Mouse (Mus musculus) CH12.LX (cell line): ENCODE data around the gene Trabd2b. TPM values are rescaled to one million over a fixed set of nuclear protein-coding genes. Genes with fewer than 3 reads are reported as not detected.

Experiments used
- DNase-seq: peaks from one replicate; pipeline ENCODE4 v3.0.0-alpha.2; 2013; ENCODE audit errors: extremely low read depth
- H3K27ac ChIP-seq: 2 replicates; pipeline ENCODE4 v1.5.1; 2012; ENCODE audit warnings: low read depth, mild to moderate bottlenecking, control low read depth, moderate library complexity; ENCODE audit not compliant: insufficient read depth
- H3K27me3 ChIP-seq: replicated peaks from 2 replicates; pipeline ENCODE3; 2012; ENCODE audit warnings: inconsistent platforms
- H3K36me3 ChIP-seq, 2 experiments: replicated peaks in 1 of 2; 2 replicates each; pipeline versions ENCODE3 to v1.6.1; 2012; ENCODE audit warnings: inconsistent platforms in 1 of 2, low read length in 1 of 2, mild to moderate bottlenecking in 1 of 2, mixed read lengths in 1 of 2, moderate library complexity in 1 of 2; ENCODE audit not compliant: control insufficient read depth in 1 of 2, insufficient read depth in 1 of 2
- H3K4me1 ChIP-seq, 2 experiments: 2 replicates each; pipeline ENCODE4 v1.6.1; 2012; ENCODE audit warnings: inconsistent platforms in 1 of 2, moderate library complexity in 1 of 2; ENCODE audit not compliant: insufficient read depth in 2 of 2, control insufficient read depth in 1 of 2
- H3K4me2 ChIP-seq: 2 replicates; pipeline ENCODE4 v1.6.1; 2012; ENCODE audit warnings: low read depth, mild to moderate bottlenecking, control low read depth; ENCODE audit not compliant: poor library complexity, insufficient read depth, severe bottlenecking
- H3K4me3 ChIP-seq, 3 experiments: fragments of 150-350 bp in 1 of 3; sonication (generic) in 1 of 3; replicated peaks in 1 of 3; 2 replicates each; pipeline versions ENCODE3 to v1.5.1; 2011 to 2012; ENCODE audit warnings: low read depth in 2 of 3, low read length in 2 of 3, mild to moderate bottlenecking in 2 of 3, moderate library complexity in 2 of 3, control low read depth in 1 of 3, improper control_type of control experiment in 1 of 3, inconsistent platforms in 1 of 3, mixed read lengths in 1 of 3; ENCODE audit not compliant: poor library complexity in 1 of 3
- H3K79me2 ChIP-seq: replicated peaks from 2 replicates; pipeline ENCODE4 v1.6.1; 2012; ENCODE audit warnings: mild to moderate bottlenecking, moderate library complexity; ENCODE audit not compliant: control insufficient read depth, poor library complexity, insufficient read depth, severe bottlenecking; ENCODE audit errors: extremely low read depth
- H3K9ac ChIP-seq: 2 replicates; pipeline ENCODE4 v1.6.1; 2012; ENCODE audit warnings: low read depth, mild to moderate bottlenecking, control low read depth, moderate library complexity; ENCODE audit not compliant: insufficient read depth
- H3K9me3 ChIP-seq: replicated peaks from 2 replicates; pipeline ENCODE3; 2012; ENCODE audit warnings: low read length, inconsistent platforms, mixed read lengths
- BHLHE40 ChIP-seq: IDR thresholded peaks from 2 replicates; pipeline ENCODE4 v1.6.1; 2011; ENCODE audit warnings: mild to moderate bottlenecking, low read depth, low read length, improper control_type of control experiment
- CHD1 ChIP-seq: IDR thresholded peaks from 2 replicates; pipeline ENCODE4 v1.6.1; 2012; ENCODE audit warnings: low read depth, low read length, improper control_type of control experiment, inconsistent platforms
- ETS1 ChIP-seq: conservative IDR thresholded peaks from 2 replicates; pipeline ENCODE4 v1.6.1; 2012; ENCODE audit warnings: low read depth, mild to moderate bottlenecking, inconsistent platforms, low read length, improper control_type of control experiment, moderate library complexity
- GABPA ChIP-seq: IDR thresholded peaks from 2 replicates; pipeline ENCODE4 v1.6.1; 2012; ENCODE audit warnings: low read depth, low read length, improper control_type of control experiment, inconsistent platforms; ENCODE audit not compliant: insufficient replicate concordance
- IRF4 ChIP-seq: IDR thresholded peaks from 2 replicates; pipeline ENCODE4 v1.6.1; 2014; ENCODE audit warnings: low read depth, mild to moderate bottlenecking, inconsistent platforms, low read length, improper control_type of control experiment
- KAT2A ChIP-seq: IDR thresholded peaks from 2 replicates; pipeline ENCODE4 v1.6.1; 2012; ENCODE audit warnings: low read length, improper control_type of control experiment, inconsistent platforms; ENCODE audit not compliant: insufficient replicate concordance
- MAX ChIP-seq: IDR thresholded peaks from 2 replicates; pipeline ENCODE4 v1.6.1; 2011; ENCODE audit warnings: low read length, improper control_type of control experiment
- MEF2A ChIP-seq: IDR thresholded peaks from 2 replicates; pipeline ENCODE4 v1.6.1; 2014; ENCODE audit warnings: low read depth, mild to moderate bottlenecking, inconsistent platforms, low read length, improper control_type of control experiment, borderline replicate concordance
- MXI1 ChIP-seq: IDR thresholded peaks from 2 replicates; pipeline ENCODE4 v1.6.1; 2011; ENCODE audit warnings: mild to moderate bottlenecking, low read depth, low read length, improper control_type of control experiment
- MYC ChIP-seq: IDR thresholded peaks from 2 replicates; pipeline ENCODE4 v1.6.1; 2011; ENCODE audit warnings: low read depth, mild to moderate bottlenecking, improper control_type of control experiment, low read length
- NELFE ChIP-seq: IDR thresholded peaks from 2 replicates; pipeline ENCODE4 v1.6.1; 2011; ENCODE audit warnings: low read depth, low read length, improper control_type of control experiment
- PAX5 ChIP-seq: IDR thresholded peaks from 2 replicates; pipeline ENCODE4 v1.6.1; 2012; ENCODE audit warnings: low read length, inconsistent platforms, mixed read lengths
- POLR2A ChIP-seq: IDR thresholded peaks from 2 replicates; pipeline ENCODE4 v1.6.1; 2011; ENCODE audit warnings: low read depth, mild to moderate bottlenecking, improper control_type of control experiment, low read length
- RCOR1 ChIP-seq: conservative IDR thresholded peaks from 2 replicates; pipeline ENCODE4 v1.6.1; 2012; ENCODE audit warnings: low read depth, mild to moderate bottlenecking, inconsistent platforms, low read length, improper control_type of control experiment
- SIN3A ChIP-seq: IDR thresholded peaks from 2 replicates; pipeline ENCODE4 v1.6.1; 2012; ENCODE audit warnings: low read length, improper control_type of control experiment, inconsistent platforms
- USF2 ChIP-seq: conservative IDR thresholded peaks from 2 replicates; pipeline ENCODE4 v1.6.1; 2011; ENCODE audit warnings: low read depth, low read length, improper control_type of control experiment
- ZNF384 ChIP-seq: IDR thresholded peaks from 2 replicates; pipeline ENCODE4 v1.6.1; 2012; ENCODE audit warnings: low read depth, low read length, improper control_type of control experiment, inconsistent platforms
- dilution Hi-C: fragments of 300-500 bp; cut with MboI; formaldehyde crosslinking; loops from 2 replicates; pipeline ENCODE4 v1.14.3; 2020; ENCODE audit warnings: low sequenced_read_pairs; ENCODE audit not compliant: extremely low pct_unique_long_range_greater_than_20kb, extremely low pct_ligation_motif_present
- in situ Hi-C: fragments of 300-500 bp; cut with MboI; formaldehyde crosslinking; loops from 3 replicates; pipeline ENCODE4 v1.14.3; 2019; ENCODE audit warnings: low sequenced_read_pairs, low pct_ligation_motif_present, low pct_unique_long_range_greater_than_20kb, mixed read lengths
- polyA plus RNA-seq: library from polyadenylated mRNA; unstranded; fragments of >175 nt; gene quantifications from 2 replicates; pipeline ENCODE4 v1.2.1, GENCODE M21; 2012; ENCODE audit warnings: low read depth; ENCODE audit not compliant: insufficient read length
- total RNA-seq, 2 experiments: library from RNA; depleted of rRNA; stranded (reverse); fragments of 300-350 nt in 1 of 2; fragments of >200 nt in 1 of 2; gene quantifications; 2 replicates each; pipeline ENCODE4 v1.2.3; 2012 to 2014

Trabd2b gene
- total and polyA plus RNA-seq, 3 experiments: not detected

DNA sequence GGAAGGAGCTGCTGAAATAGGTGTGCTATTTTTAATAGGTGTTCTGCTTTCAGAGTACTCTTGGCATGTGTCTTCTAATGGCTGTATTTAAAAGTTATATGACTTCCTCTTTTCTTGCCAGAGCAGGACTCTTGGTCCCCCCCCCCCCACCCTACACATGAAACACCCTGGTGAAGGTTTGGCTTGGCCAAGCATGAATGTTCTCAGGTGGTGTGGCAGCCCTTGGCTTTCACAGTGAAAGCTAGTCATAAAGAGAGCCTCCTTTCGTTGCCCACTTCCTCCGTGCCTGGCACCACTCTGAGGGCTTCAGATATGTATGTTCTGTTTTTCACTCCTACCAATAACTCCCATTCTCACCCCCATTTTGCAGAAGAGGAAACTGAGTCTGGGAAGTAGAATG is 1.8 kb downstream of the Trabd2b start:
- Histone ChIP-seq H3K4me2 (no peak overlapping the region), H3K36me3 (no peaks in the 10 kb centered on the region), H3K4me1 (peaks cover 0 to 22% of the 10 kb centered on the region in 2 experiments; a peak in 2 of 4 replicates), H3K27ac (no peak overlapping the region), H3K9ac (no peak overlapping the region), H3K79me2 (no peaks in the 10 kb centered on the region), H3K9me3 (peaks cover 7% of the 10 kb centered on the region), H3K27me3 (peaks cover 21% of the 10 kb centered on the region), H3K4me3 (no peak overlapping the region)
- dilution Hi-C loops (no loop called here), in situ Hi-C loops (no loop called here)
- TF ChIP-seq GABPA: no peak
- TF ChIP-seq MEF2A: no peak
- TF ChIP-seq BHLHE40: no peak
- TF ChIP-seq SIN3A: no peak
- TF ChIP-seq ZNF384: no peak
- TF ChIP-seq MYC: no peak
- no peak for TF ChIP-seq USF2
- no peak for TF ChIP-seq MAX
- TF ChIP-seq MXI1: no peak
- no peak for TF ChIP-seq POLR2A
- no peak for TF ChIP-seq KAT2A
- TF ChIP-seq RCOR1: no peak
- no peak for TF ChIP-seq CHD1
- DNase-seq: peak; percentile 25

DNA sequence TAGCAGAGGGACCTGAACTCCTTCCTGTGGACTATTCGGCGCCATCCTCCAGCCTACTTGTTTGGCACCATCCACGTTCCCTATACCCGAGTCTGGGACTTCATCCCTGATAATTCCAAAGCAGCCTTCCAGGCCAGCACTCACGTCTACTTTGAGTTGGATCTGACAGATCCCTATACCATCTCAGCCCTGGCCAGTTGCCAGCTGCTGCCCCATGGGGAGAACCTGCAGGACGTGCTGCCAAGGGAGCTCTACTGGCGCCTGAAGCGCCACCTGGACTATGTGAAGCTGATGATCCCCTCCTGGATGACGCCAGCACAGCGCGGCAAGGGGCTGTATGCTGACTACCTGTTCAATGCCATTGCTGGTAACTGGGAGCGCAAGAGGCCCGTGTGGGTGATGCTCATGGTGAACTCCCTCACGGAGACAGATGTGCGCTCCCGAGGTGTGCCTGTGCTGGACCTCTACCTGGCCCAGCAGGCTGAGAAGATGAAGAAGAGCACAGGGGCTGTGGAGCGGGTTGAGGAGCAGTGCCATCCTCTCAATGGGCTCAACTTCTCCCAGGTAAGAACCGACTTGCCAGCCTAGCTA is 2.5 kb downstream of the Trabd2b start:
- no peak for DNase-seq
- no peak overlapping the region for H3K4me2 ChIP-seq

More for the DNA sequence above, 2.5 kb downstream of the Trabd2b start:
- Histone ChIP-seq H3K36me3 (no peaks in the 10 kb centered on the region), H3K4me3 (no peak overlapping the region)
- in situ Hi-C loops: no loop called here
- TF ChIP-seq POLR2A: no peak
- no peak for TF ChIP-seq PAX5
- no peak for TF ChIP-seq IRF4
- no peak for TF ChIP-seq ETS1
- no peak for TF ChIP-seq CHD1
- no peak for TF ChIP-seq NELFE
- no peak for TF ChIP-seq MXI1
- TF ChIP-seq, all 38 proteins: peak for 0
- dilution Hi-C loops: no loop called here
- Histone ChIP-seq H3K9me3 (peaks cover 7% of the 10 kb centered on the region), H3K27ac (no peak overlapping the region), H3K4me1 (peaks cover 0 to 22% of the 10 kb centered on the region in 2 experiments; a peak in 2 of 4 replicates), H3K27me3 (peaks cover 14% of the 10 kb centered on the region), H3K9ac (no peak overlapping the region), H3K79me2 (no peaks in the 10 kb centered on the region)
